Mouse (Mus musculus): ENCODE results near the gene H2-K1.
"Not testable (repeated sequence)": the region's sequence is repeated elsewhere in the genome, so short reads cannot be mapped to it uniquely, and the experiment has no call there.

GRCm38 (mm10) chr17:33952015-33952414, 48.1 kb downstream of the H2-K1 start:
- TF ChIP-seq CTCF (IDR thresholded peaks at IDR 0.05; ENCODE audit: extremely low read depth, insufficient read depth, insufficient read length, insufficient replicate concordance); POLR2A (IDR thresholded peaks at IDR 0.05; ENCODE audit: low read depth, low read length): not testable (repeated sequence)

All from spleen, adult 2 months (tissue).